Mouse (Mus musculus): ENCODE measurements around the gene Chchd3.

Gene Chchd3

DNA sequence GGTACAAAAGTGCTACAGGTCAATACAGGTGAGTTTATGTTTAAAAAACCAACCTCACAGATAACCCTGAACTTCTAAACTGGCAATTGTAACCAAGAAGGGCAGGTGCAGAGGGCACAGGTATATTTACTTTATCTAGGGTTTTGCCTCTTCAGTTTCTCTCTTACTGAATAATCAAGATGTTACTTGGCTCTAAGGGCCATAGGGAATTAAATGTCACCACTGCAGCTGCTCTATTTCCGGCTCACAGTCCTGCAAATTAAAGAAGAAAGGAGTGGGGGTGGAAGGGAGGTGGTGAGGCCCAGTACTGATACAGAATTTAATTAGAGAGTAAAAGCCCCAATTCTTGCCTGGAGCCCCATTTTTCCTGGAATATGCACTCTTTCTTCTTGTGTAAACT lies 214.6 kb downstream of the Chchd3 start:
- H3K4me3 ChIP-seq (replicated peaks; ENCODE audit: low read length), result no peak overlapping the region
- H3K27me3 ChIP-seq (ENCODE audit: insufficient read depth, low read length), result no peaks in the 10 kb centered on the region
- H3K4me1 ChIP-seq (replicated peaks; ENCODE audit: low read depth, low read length), result no peaks in the 10 kb centered on the region
- H3K36me3 ChIP-seq (ENCODE audit: insufficient read depth, low read length), result no peaks in the 10 kb centered on the region
- TF ChIP-seq NANOG (IDR thresholded peaks at IDR 0.05; ENCODE audit: borderline replicate concordance, low read length) (no peak), POU5F1 (IDR thresholded peaks at IDR 0.05; ENCODE audit: borderline replicate concordance, low read length) (no peak), CTCF (conservative IDR thresholded peaks at IDR 0.05; ENCODE audit: low read length) (no peak)
- no peaks in the 10 kb centered on the region for H3K9me3 ChIP-seq (ENCODE audit: low read length)

GRCm38 (mm10) chr6:32837939-32838301 lies 222.1 kb downstream of the Chchd3 start:
- Histone ChIP-seq H3K4me1 (replicated peaks; ENCODE audit: low read depth, low read length) (peaks cover 23% of the 10 kb centered on the region), H3K9me3 (ENCODE audit: low read length) (peaks cover 23% of the 10 kb centered on the region), H3K4me3 (replicated peaks; ENCODE audit: low read length) (no peak overlapping the region), H3K36me3 (ENCODE audit: insufficient read depth, low read length) (peaks cover 6% of the 10 kb centered on the region), H3K27me3 (ENCODE audit: insufficient read depth, low read length) (no peaks in the 10 kb centered on the region)
- TF ChIP-seq CTCF (conservative IDR thresholded peaks at IDR 0.05; ENCODE audit: low read length), result no peak

GRCm38 (mm10) chr6:32837165-32837938 lies 222.7 kb downstream of the Chchd3 start:
- TF ChIP-seq NANOG (IDR thresholded peaks at IDR 0.05; ENCODE audit: borderline replicate concordance, low read length), result no peak
- no peak for TF ChIP-seq CTCF (conservative IDR thresholded peaks at IDR 0.05; ENCODE audit: low read length)
- TF ChIP-seq POU5F1 (IDR thresholded peaks at IDR 0.05; ENCODE audit: borderline replicate concordance, low read length), result no peak
- Histone ChIP-seq H3K4me3 (replicated peaks; ENCODE audit: low read length) (no peak overlapping the region), H3K27me3 (ENCODE audit: insufficient read depth, low read length) (no peaks in the 10 kb centered on the region), H3K4me1 (replicated peaks; ENCODE audit: low read depth, low read length) (peaks cover 23% of the 10 kb centered on the region), H3K36me3 (ENCODE audit: insufficient read depth, low read length) (peaks cover 6% of the 10 kb centered on the region), H3K9me3 (ENCODE audit: low read length) (peaks cover 23% of the 10 kb centered on the region)

- no peak for TF ChIP-seq NANOG (IDR thresholded peaks at IDR 0.05; ENCODE audit: borderline replicate concordance, low read length)
- TF ChIP-seq CTCF (conservative IDR thresholded peaks at IDR 0.05; ENCODE audit: low read length), result no peak
- no peak for TF ChIP-seq POU5F1 (IDR thresholded peaks at IDR 0.05; ENCODE audit: borderline replicate concordance, low read length)
- no peaks in the 10 kb centered on the region for H3K4me1 ChIP-seq (replicated peaks; ENCODE audit: low read depth, low read length)
- no peaks in the 10 kb centered on the region for H3K27me3 ChIP-seq (ENCODE audit: insufficient read depth, low read length)
- H3K36me3 ChIP-seq (ENCODE audit: insufficient read depth, low read length), result peaks cover 6% of the 10 kb centered on the region; the same call in 1 of the 2 replicates
- H3K4me3 ChIP-seq (replicated peaks; ENCODE audit: low read length), result no peak overlapping the region
- no peaks in the 10 kb centered on the region for H3K9me3 ChIP-seq (ENCODE audit: low read length)
These were observed 236.0 kb downstream of the Chchd3 start for GRCm38 (mm10) chr6:32823856-32824620.

- Histone ChIP-seq H3K36me3 (ENCODE audit: insufficient read depth, low read length) (peaks cover 8% of the 10 kb centered on the region), H3K4me3 (replicated peaks; ENCODE audit: low read length) (no peak overlapping the region), H3K4me1 (replicated peaks; ENCODE audit: low read depth, low read length) (no peaks in the 10 kb centered on the region), H3K9me3 (ENCODE audit: low read length) (no peaks in the 10 kb centered on the region), H3K27me3 (ENCODE audit: insufficient read depth, low read length) (no peaks in the 10 kb centered on the region)
- TF ChIP-seq CTCF (conservative IDR thresholded peaks at IDR 0.05; ENCODE audit: low read length), result no peak
- no peak for TF ChIP-seq POU5F1 (IDR thresholded peaks at IDR 0.05; ENCODE audit: borderline replicate concordance, low read length)
- no peak for TF ChIP-seq NANOG (IDR thresholded peaks at IDR 0.05; ENCODE audit: borderline replicate concordance, low read length)
These were observed 241.1 kb downstream of the Chchd3 start for GRCm38 (mm10) chr6:32818961-32819360.

DNA sequence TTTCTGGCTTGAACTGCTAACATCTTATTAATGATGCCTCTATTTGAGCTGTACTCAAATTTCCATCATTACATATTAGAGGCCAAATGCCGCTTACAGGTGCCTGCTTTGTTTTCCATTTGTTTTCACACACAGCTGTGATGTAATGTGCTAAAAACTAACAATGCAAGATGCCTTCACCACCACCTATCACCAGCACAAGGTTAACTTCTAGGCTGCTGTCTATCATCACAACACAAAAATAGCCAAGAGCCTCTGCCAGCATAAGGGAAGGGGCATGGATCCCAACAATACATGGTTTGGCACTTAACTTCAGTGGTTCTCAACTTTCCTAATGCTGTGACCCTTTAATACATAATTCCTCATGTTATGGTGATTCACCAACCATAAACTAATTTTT lies 251.3 kb downstream of the Chchd3 start:
- no peak overlapping the region for H3K4me3 ChIP-seq (replicated peaks; ENCODE audit: low read length)
- H3K27me3 ChIP-seq (ENCODE audit: insufficient read depth, low read length), result no peaks in the 10 kb centered on the region
- TF ChIP-seq POU5F1 (IDR thresholded peaks at IDR 0.05; ENCODE audit: borderline replicate concordance, low read length) (no peak), NANOG (IDR thresholded peaks at IDR 0.05; ENCODE audit: borderline replicate concordance, low read length) (no peak), CTCF (conservative IDR thresholded peaks at IDR 0.05; ENCODE audit: low read length) (no peak)
- peaks cover 10% of the 10 kb centered on the region for H3K4me1 ChIP-seq (replicated peaks; ENCODE audit: low read depth, low read length)
- H3K9me3 ChIP-seq (ENCODE audit: low read length), result no peaks in the 10 kb centered on the region
- H3K36me3 ChIP-seq (ENCODE audit: insufficient read depth, low read length), result peaks cover 4% of the 10 kb centered on the region

DNA sequence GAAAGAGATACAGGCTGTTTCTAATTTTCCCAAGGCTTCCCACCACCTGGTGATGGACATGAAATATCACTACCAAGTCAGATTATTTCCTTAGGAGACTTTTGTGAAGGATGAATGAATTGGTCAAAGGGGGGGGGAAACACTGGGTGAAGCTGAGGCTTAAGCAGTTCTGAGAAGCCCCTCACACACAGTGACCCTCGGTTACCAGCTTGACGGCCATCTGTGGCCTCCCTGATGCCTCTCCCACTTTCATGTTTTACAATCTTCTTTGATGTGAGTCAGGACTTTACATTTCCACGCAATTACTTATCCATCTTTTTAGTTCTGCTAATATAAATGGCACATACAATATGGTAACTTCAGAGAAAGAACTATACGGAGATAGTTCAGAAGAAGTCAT lies 252.3 kb downstream of the Chchd3 start:
- Histone ChIP-seq H3K9me3 (ENCODE audit: low read length) (no peaks in the 10 kb centered on the region), H3K4me1 (replicated peaks; ENCODE audit: low read depth, low read length) (peaks cover 10% of the 10 kb centered on the region), H3K4me3 (replicated peaks; ENCODE audit: low read length) (no peak overlapping the region), H3K36me3 (ENCODE audit: insufficient read depth, low read length) (peaks cover 11% of the 10 kb centered on the region), H3K27me3 (ENCODE audit: insufficient read depth, low read length) (no peaks in the 10 kb centered on the region)
- TF ChIP-seq NANOG (IDR thresholded peaks at IDR 0.05; ENCODE audit: borderline replicate concordance, low read length) (no peak), POU5F1 (IDR thresholded peaks at IDR 0.05; ENCODE audit: borderline replicate concordance, low read length) (no peak), CTCF (conservative IDR thresholded peaks at IDR 0.05; ENCODE audit: low read length) (no peak)

DNA sequence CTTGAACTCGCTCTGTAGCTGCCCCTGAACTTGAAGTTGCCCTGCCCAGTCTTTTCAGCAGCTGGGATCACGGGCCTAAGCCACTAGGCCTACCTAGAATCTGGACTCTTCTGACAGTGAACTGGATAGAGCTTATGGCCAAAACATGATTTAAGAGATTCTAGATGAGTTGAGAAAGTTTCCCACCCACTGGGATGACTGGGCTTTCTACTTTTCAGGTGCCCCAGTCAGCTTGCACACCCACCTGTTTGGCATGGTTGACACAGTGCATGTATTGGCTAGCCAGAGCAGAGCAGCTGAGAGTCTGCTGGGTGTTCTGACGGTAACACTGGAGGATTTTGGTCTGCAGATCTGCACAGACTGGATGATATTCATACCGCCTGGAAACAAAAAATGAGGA lies 256.4 kb downstream of the Chchd3 start:
- Histone ChIP-seq H3K4me1 (replicated peaks; ENCODE audit: low read depth, low read length) (peaks cover 8% of the 10 kb centered on the region), H3K36me3 (ENCODE audit: insufficient read depth, low read length) (peaks cover 20% of the 10 kb centered on the region), H3K9me3 (ENCODE audit: low read length) (peaks cover 7% of the 10 kb centered on the region), H3K4me3 (replicated peaks; ENCODE audit: low read length) (no peak overlapping the region), H3K27me3 (ENCODE audit: insufficient read depth, low read length) (no peaks in the 10 kb centered on the region)
- no peak for TF ChIP-seq CTCF (conservative IDR thresholded peaks at IDR 0.05; ENCODE audit: low read length)
- TF ChIP-seq NANOG (IDR thresholded peaks at IDR 0.05; ENCODE audit: borderline replicate concordance, low read length), result no peak
- TF ChIP-seq POU5F1 (IDR thresholded peaks at IDR 0.05; ENCODE audit: borderline replicate concordance, low read length), result no peak
